Comparison of ENCODE assay signal across 7 mouse cellular contexts in the genomic region with DNA sequence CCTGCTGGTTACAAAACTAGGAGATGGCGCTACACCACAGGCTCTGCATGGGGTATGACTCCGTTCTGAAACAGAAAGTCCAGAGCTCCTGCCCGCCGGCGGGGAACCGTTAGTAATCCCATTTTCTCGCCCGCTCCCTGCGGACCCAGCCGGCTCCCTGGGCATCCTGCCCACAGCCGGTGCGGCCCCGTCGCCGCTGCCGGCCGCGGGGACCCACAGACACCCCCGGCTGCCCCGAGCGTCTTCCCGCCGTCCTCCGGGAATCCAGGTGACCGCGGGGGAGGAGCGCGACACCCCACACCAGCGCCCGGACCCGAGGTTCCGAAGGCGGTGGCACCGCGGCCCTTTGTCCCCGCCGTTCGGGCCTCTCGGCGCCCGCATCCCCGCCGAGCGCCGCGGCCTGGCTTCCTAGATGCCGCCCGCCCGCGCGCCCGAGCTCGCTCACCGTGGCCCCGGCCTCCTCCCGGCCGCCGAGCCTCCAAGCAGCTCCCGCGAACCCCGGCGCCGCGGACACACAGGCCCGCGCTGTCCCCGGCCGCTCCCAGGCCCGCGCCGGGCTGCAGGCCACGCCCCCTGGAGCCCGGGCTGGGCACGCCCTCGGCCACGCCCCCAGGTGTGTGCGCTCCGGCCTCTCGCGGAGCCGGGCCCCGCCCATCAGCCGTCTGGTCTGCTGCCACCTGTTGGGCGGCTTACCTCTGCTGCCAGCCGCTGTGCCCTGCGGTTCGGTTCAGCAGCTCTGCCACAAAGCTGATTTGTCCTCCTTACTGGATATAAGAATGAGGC. TPM values are rescaled to one million over a fixed set of nuclear protein-coding genes. Genes with fewer than 3 reads are reported as not detected.
A peak's percentile ranks its signal among the peaks of the same experiment; 100 is the strongest.
DNase-seq lines count a peak whose midpoint lies in the region; ATAC-seq lines count a peak whose summit lies in the region.

A gene (minus strand): TSS at position 605 of the 783 bp plus-strand sequence.

- peak; percentile 98 for DNase-seq in adrenal gland, adult 2 months
- peak; percentile 78 for DNase-seq in embryo, embryonic 11.5 days (ENCODE audit: low read depth, low spot score)
- peak; percentile 89 to 92 for DNase-seq in gastrocnemius, postnatal 4 days (ENCODE audit: low spot score in 2 of 2)
- DNase-seq in left cerebral cortex, postnatal 36 days (ENCODE audit: low spot score in 2 of 2), result peak; percentile 89 to 92
- peak; percentile 98 for DNase-seq in midbrain, embryonic 11.5 days (ENCODE audit: low spot score, missing footprints)
- DNase-seq in skeletal muscle tissue, adult 2 months (ENCODE audit: low read depth, low spot score), result peak; percentile 88

- H3K27me3 ChIP-seq in intestine, embryonic 16.5 days (replicated peaks; ENCODE audit: control insufficient read depth, insufficient read depth, low read length), result no peaks in the 10 kb centered on the region
- H3K27me3 ChIP-seq in midbrain, embryonic 11.5 days (ENCODE audit: control insufficient read depth, insufficient read depth, low read length), result no peaks in the 10 kb centered on the region

- ATAC-seq in intestine, embryonic 16.5 days, result peak; percentile 99
- peak; percentile 99 for ATAC-seq in midbrain, embryonic 11.5 days (ENCODE audit: low FRiP score)

- whole genome bisulfite sequencing in intestine, embryonic 16.5 days, result under 1% methylated on average over 84 of the region's 87 CpGs
- under 1% methylated on average over 81 of the region's 87 CpGs for WGBS in midbrain, embryonic 11.5 days

- peak within 1 kb of the TSS; percentile 95 for H3K9ac ChIP-seq in intestine, embryonic 16.5 days (ENCODE audit: low read depth, low read length)
- H3K9ac ChIP-seq in midbrain, embryonic 11.5 days (ENCODE audit: low read length), result peak within 1 kb of the TSS; percentile 96

- H3K9me3 ChIP-seq in intestine, embryonic 16.5 days (ENCODE audit: control insufficient read depth, low read length), result no peaks in the 10 kb centered on the region
- no peaks in the 10 kb centered on the region for H3K9me3 ChIP-seq in midbrain, embryonic 11.5 days (ENCODE audit: control insufficient read depth, low read length)

- H3K27ac ChIP-seq in intestine, embryonic 16.5 days (ENCODE audit: low read length), result peak within 1 kb of the TSS; percentile 79
- peak within 1 kb of the TSS; percentile 79; the same call in 1 of the 2 replicates for H3K27ac ChIP-seq in midbrain, embryonic 11.5 days (ENCODE audit: low read depth, low read length)

- no peaks in the 10 kb centered on the region; the same call in 1 of the 2 replicates for H3K36me3 ChIP-seq in intestine, embryonic 16.5 days (ENCODE audit: control insufficient read depth, insufficient read depth, low read length)
- H3K36me3 ChIP-seq in midbrain, embryonic 11.5 days (ENCODE audit: control insufficient read depth, insufficient read depth, low read length), result peaks cover 5% of the 10 kb centered on the region; the same call in 1 of the 2 replicates

- H3K4me2 ChIP-seq in intestine, embryonic 16.5 days (ENCODE audit: low read depth, low read length), result peak within 1 kb of the TSS; percentile 63
- peak within 1 kb of the TSS; percentile 60 for H3K4me2 ChIP-seq in midbrain, embryonic 11.5 days

- peaks cover 5% of the 10 kb centered on the region; the same call in 1 of the 2 replicates for H3K4me1 ChIP-seq in intestine, embryonic 16.5 days (ENCODE audit: control insufficient read depth, insufficient read depth, low read length)
- peaks cover 5% of the 10 kb centered on the region; the same call in 1 of the 2 replicates for H3K4me1 ChIP-seq in midbrain, embryonic 11.5 days (ENCODE audit: control insufficient read depth, insufficient read depth, low read length)

- peak within 1 kb of the TSS; percentile 95 for H3K4me3 ChIP-seq in intestine, embryonic 16.5 days (ENCODE audit: low read length)
- peak within 1 kb of the TSS; percentile 92 for H3K4me3 ChIP-seq in midbrain, embryonic 11.5 days (ENCODE audit: low read depth, low read length)

- intact Hi-C loops in left cerebral cortex, postnatal 36 days (cut with DNase I), result loop anchor here (1.0 to 10.0 kb wide), 4 partner anchors 45 to 154 kb away; a partner anchor contains a TSS

RNA-seq across cellular contexts. Expression of the gene that starts here (rescaled TPM):
- total RNA-seq in adrenal gland, adult 2 months (2021), result 100 to 1,000 TPM in 1 of 2 experiments, 10 to 100 TPM in 1; 81.8 to 102 TPM
- polyA plus RNA-seq in adrenal gland, adult 2 months (2012; rRNA removed), result 49.8 and 53.9 TPM in 2 replicates
- 10 to 100 TPM; 38.6 to 45.8 TPM for total RNA-seq in gastrocnemius, postnatal 4 days (2021)
- 61.7 and 63.1 TPM in 2 replicates for polyA plus RNA-seq in intestine, embryonic 16.5 days (2015; fragmentation: Nextera tagmentation; extraction: Ambion mirVana)
- 10 to 100 TPM; 23.4 to 24.5 TPM for total RNA-seq in left cerebral cortex, postnatal 36 days (2021)
- polyA plus RNA-seq in midbrain, embryonic 11.5 days (2014; fragmentation: Nextera tagmentation; extraction: Ambion mirVana), result 105 and 115 TPM in 2 replicates

Comparison
In these comparisons a context has a peak if more than half of its experiments do, and no peak if none do; other contexts are left out.
1. Peak in every context shown above with its lines: DNase-seq, ATAC-seq, H3K4me3 ChIP-seq and H3K27ac ChIP-seq.